Mouse (Mus musculus): ENCODE data around the gene Bsn.
"Not testable (repeated sequence)": the region's sequence is repeated elsewhere in the genome, so short reads cannot be mapped to it uniquely, and the experiment has no call there.

The Bsn gene

GRCm38 (mm10) chr9:108198621-108199020, 8.4 kb upstream of the Bsn start:
- DNase-seq (ENCODE audit: inconsistent ontology term), result no peak

GRCm38 (mm10) chr9:108196920-108197677, 6.9 kb upstream of the Bsn start:
- no peak for DNase-seq (ENCODE audit: inconsistent ontology term)

- not testable (repeated sequence) for DNase-seq (ENCODE audit: inconsistent ontology term)
Observed at GRCm38 (mm10) chr9:108196222-108196621, 6.0 kb upstream of the Bsn start.

GRCm38 (mm10) chr9:108189488-108189786, 747 bp downstream of the Bsn start:
- DNase-seq (ENCODE audit: inconsistent ontology term), result no peak

- DNase-seq (ENCODE audit: inconsistent ontology term), result no peak
Observed at GRCm38 (mm10) chr9:108189023-108189422, 1.2 kb downstream of the Bsn start.

GRCm38 (mm10) chr9:108188511-108188910, 1.7 kb downstream of the Bsn start:
- no peak for DNase-seq (ENCODE audit: inconsistent ontology term)

- no peak for DNase-seq (ENCODE audit: inconsistent ontology term)
Observed at GRCm38 (mm10) chr9:108187616-108188015, 2.6 kb downstream of the Bsn start.

- DNase-seq (ENCODE audit: inconsistent ontology term), result no peak
Observed at GRCm38 (mm10) chr9:108185786-108186185, 4.4 kb downstream of the Bsn start.

- DNase-seq (ENCODE audit: inconsistent ontology term), result no peak
Observed at GRCm38 (mm10) chr9:108183531-108183994, 6.6 kb downstream of the Bsn start.

GRCm38 (mm10) chr9:108182806-108183506, 7.2 kb downstream of the Bsn start:
- no peak for DNase-seq (ENCODE audit: inconsistent ontology term)

- DNase-seq (ENCODE audit: inconsistent ontology term), result no peak
Observed at GRCm38 (mm10) chr9:108178391-108178790, 11.8 kb downstream of the Bsn start.

- DNase-seq (ENCODE audit: inconsistent ontology term), result no peak
Observed at GRCm38 (mm10) chr9:108175116-108175838, 14.9 kb downstream of the Bsn start.

- no peak for DNase-seq (ENCODE audit: inconsistent ontology term)
Observed at GRCm38 (mm10) chr9:108172777-108173350, 17.3 kb downstream of the Bsn start.

GRCm38 (mm10) chr9:108169751-108170150, 20.4 kb downstream of the Bsn start:
- no peak for DNase-seq (ENCODE audit: inconsistent ontology term)

GRCm38 (mm10) chr9:108165143-108165542, 25.0 kb downstream of the Bsn start:
- DNase-seq (ENCODE audit: inconsistent ontology term), result no peak

- no peak for DNase-seq (ENCODE audit: inconsistent ontology term)
Observed at GRCm38 (mm10) chr9:108163646-108164284, 26.4 kb downstream of the Bsn start.

GRCm38 (mm10) chr9:108157891-108158290, 32.3 kb downstream of the Bsn start:
- DNase-seq (ENCODE audit: inconsistent ontology term), result no peak

GRCm38 (mm10) chr9:108157451-108157850, 32.7 kb downstream of the Bsn start:
- no peak for DNase-seq (ENCODE audit: inconsistent ontology term)

GRCm38 (mm10) chr9:108156786-108157185, 33.4 kb downstream of the Bsn start:
- DNase-seq (ENCODE audit: inconsistent ontology term), result no peak

- DNase-seq (ENCODE audit: inconsistent ontology term), result no peak
Observed at GRCm38 (mm10) chr9:108154814-108155213, 35.4 kb downstream of the Bsn start.

GRCm38 (mm10) chr9:108153516-108154448, 36.4 kb downstream of the Bsn start:
- DNase-seq (ENCODE audit: inconsistent ontology term), result no peak
